Mouse (Mus musculus): Measurements from ENCODE around the gene Tmem218.

DNA sequence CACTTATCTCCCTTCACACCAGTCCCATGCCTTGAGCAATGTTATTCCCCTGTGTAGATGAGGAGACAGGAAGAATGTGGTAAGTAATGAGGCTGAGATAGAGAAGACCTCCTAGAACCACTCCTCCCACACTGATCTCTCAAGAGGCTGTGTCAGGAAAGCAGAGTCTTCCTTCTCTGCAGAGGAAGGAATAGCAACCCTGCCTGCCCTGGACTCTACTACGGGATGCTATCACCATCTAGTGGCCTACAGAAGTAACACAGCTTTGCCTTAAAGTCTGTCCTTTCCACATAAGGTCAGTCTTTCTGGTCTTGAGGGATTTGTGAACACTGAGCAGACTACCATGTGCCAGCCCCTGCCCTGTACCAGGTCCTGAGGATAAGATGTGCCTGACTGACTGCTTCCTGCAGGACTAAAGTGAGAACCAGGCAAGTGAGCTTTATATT is 21.9 kb downstream of the Tmem218 start:
- TF ChIP-seq TCF12 (IDR thresholded peaks at IDR 0.05; ENCODE audit: insufficient read depth, poor library complexity, severe bottlenecking) (no peak), POLR2A (IDR thresholded peaks at IDR 0.05; ENCODE audit: insufficient read length, low read depth) (no peak)
